ENCODE assay signal across 24 mouse cellular contexts in genomic region chr7:35732585-35733059, GRCm38 (mm10). TPM values are rescaled to one million over a fixed set of nuclear protein-coding genes. Genes with fewer than 3 reads are reported as not detected.
A peak's percentile ranks its signal among the peaks of the same experiment; 100 is the strongest.
DNase-seq lines count a peak whose midpoint lies in the region; ATAC-seq and TF ChIP-seq lines count a peak whose summit lies in the region.
"Had no signal": no experiment of that assay in that cellular context is flagged by ENCODE, and none has a peak within 500 bp of the region (broad histone marks: within the 10 kb centered on the region; RNA-seq: fewer than 3 reads in every experiment).

No protein-coding gene starts in this region.

- ATAC-seq in forebrain, embryonic 11.5 days (replicated peaks; ENCODE audit: low FRiP score), result peak; percentile 78
- peak; percentile 23; the same call in 1 of the 2 replicates for ATAC-seq in forebrain, postnatal 0 days
- ATAC-seq in midbrain, embryonic 16.5 days, result 0 out of 2 replicates have a peak, but pooled peaks have one; percentile 25
- no peak for ATAC-seq in kidney, embryonic 16.5 days (ENCODE audit: low FRiP score, low TSS enrichment)
- ATAC-seq: CD4-positive, CD25-positive, alpha-beta regulatory T cell, adult 4 months; liver, embryonic 12.5 days; Patski had no signal

- no peaks in the 10 kb centered on the region for H3K27me3 ChIP-seq in forebrain, embryonic 11.5 days (ENCODE audit: control insufficient read depth, insufficient read depth, low read length)
- no peaks in the 10 kb centered on the region for H3K27me3 ChIP-seq in forebrain, embryonic 10.5 days (ENCODE audit: poor library complexity, severe bottlenecking)
- H3K27me3 ChIP-seq in forebrain, postnatal 0 days (ENCODE audit: insufficient read depth, low read length), result no peaks in the 10 kb centered on the region
- H3K27me3 ChIP-seq in midbrain, embryonic 16.5 days (ENCODE audit: control insufficient read depth, insufficient read depth, low read depth, low read length), result no peaks in the 10 kb centered on the region
- H3K27me3 ChIP-seq in kidney, embryonic 16.5 days (ENCODE audit: insufficient read depth, low read length), result no peaks in the 10 kb centered on the region
- H3K27me3 ChIP-seq: heart, embryonic 13.5 days; limb, embryonic 12.5 days; liver, embryonic 12.5 days; megakaryocyte, embryonic 14.5 days; Patski; stomach, embryonic 15.5 days had no signal

- H3K36me3 ChIP-seq in forebrain, embryonic 11.5 days (ENCODE audit: control insufficient read depth, insufficient read depth, low read length), result no peaks in the 10 kb centered on the region; the same call in 1 of the 2 replicates
- H3K36me3 ChIP-seq in forebrain, embryonic 10.5 days (replicated peaks), result peaks cover 83% of the 10 kb centered on the region
- peaks cover 4% of the 10 kb centered on the region; the same call in 1 of the 2 replicates for H3K36me3 ChIP-seq in forebrain, postnatal 0 days (ENCODE audit: insufficient read depth)
- H3K36me3 ChIP-seq in midbrain, embryonic 16.5 days (ENCODE audit: control insufficient read depth, insufficient read depth, low read length), result peaks cover 11% of the 10 kb centered on the region; the same call in 1 of the 2 replicates
- H3K36me3 ChIP-seq in kidney, embryonic 16.5 days (ENCODE audit: insufficient read depth, low read length), result peaks cover 14% of the 10 kb centered on the region; the same call in 1 of the 2 replicates
- H3K36me3 ChIP-seq: stomach, embryonic 15.5 days had no signal

- no peak for TF ChIP-seq CTCF in brain, embryonic 14.5 days (IDR thresholded peaks at IDR 0.05; ENCODE audit: borderline replicate concordance, extremely low read depth, insufficient read depth, insufficient read length)
- TF ChIP-seq CTCF in forebrain, postnatal 0 days (IDR thresholded peaks at IDR 0.05; ENCODE audit: low read depth), result no peak

- DNase-seq in forebrain, embryonic 11.5 days (ENCODE audit: low spot score), result no peak
- DNase-seq in forebrain, embryonic 10.5 days (ENCODE audit: extremely low spot score, low spot score), result no peak
- DNase-seq in brain, embryonic 14.5 days (ENCODE audit: low read depth), result peak; percentile 91
- peak; percentile 36 for DNase-seq in forebrain, postnatal 0 days
- DNase-seq in embryo, embryonic 10 days (ENCODE audit: low spot score), result no peak
- DNase-seq in ovary, postnatal 36 days (ENCODE audit: low spot score), result no peak
- DNase-seq: adrenal gland, postnatal 10 days; cerebellum, adult 11 months; cerebellum, postnatal 25 days; kidney, adult 9 months; kidney, postnatal 36 days; lung, adult 2 months; spleen, adult 18-20 months; thymus, adult 2 months had no signal

- TF ChIP-seq POLR2A in brain, embryonic 14.5 days (IDR thresholded peaks at IDR 0.05; ENCODE audit: borderline replicate concordance, extremely low read depth, insufficient read depth, insufficient read length, poor library complexity, severe bottlenecking), result no peak

- peak overlapping the region; percentile 47 for H3K27ac ChIP-seq in forebrain, embryonic 11.5 days (ENCODE audit: low read depth, low read length)
- no peak overlapping the region for H3K27ac ChIP-seq in forebrain, embryonic 10.5 days
- H3K27ac ChIP-seq in forebrain, postnatal 0 days (ENCODE audit: low read depth, low read length), result no peak overlapping the region
- H3K27ac ChIP-seq in midbrain, embryonic 16.5 days (ENCODE audit: low read length), result no peak overlapping the region
- H3K27ac ChIP-seq in kidney, embryonic 16.5 days (ENCODE audit: low read length), result no peak overlapping the region
- H3K27ac ChIP-seq: heart, embryonic 13.5 days; limb, embryonic 12.5 days; liver, embryonic 12.5 days; stomach, embryonic 15.5 days had no signal

- whole genome bisulfite sequencing in forebrain, embryonic 11.5 days, result 59% methylated on average over 10 of the region's 10 CpGs
- 82% methylated on average over 10 of the region's 10 CpGs for WGBS in forebrain, embryonic 10.5 days
- WGBS in forebrain, postnatal 0 days, result 19% methylated on average over 10 of the region's 10 CpGs
- WGBS in midbrain, embryonic 16.5 days, result 69% methylated on average over 9 of the region's 10 CpGs
- 83% methylated on average over 10 of the region's 10 CpGs for WGBS in kidney, embryonic 16.5 days

- no peak overlapping the region for H3K9ac ChIP-seq in forebrain, embryonic 11.5 days (ENCODE audit: low read length)
- H3K9ac ChIP-seq in forebrain, postnatal 0 days, result no peak overlapping the region
- H3K9ac ChIP-seq in midbrain, embryonic 16.5 days (ENCODE audit: low read depth, low read length), result no peak overlapping the region
- H3K9ac ChIP-seq in kidney, embryonic 16.5 days (replicated peaks; ENCODE audit: low read length), result no peak overlapping the region
- H3K9ac ChIP-seq: heart, embryonic 13.5 days; limb, embryonic 12.5 days; liver, embryonic 12.5 days; stomach, embryonic 15.5 days had no signal

- H3K9me3 ChIP-seq in forebrain, embryonic 11.5 days (ENCODE audit: control insufficient read depth, low read length), result no peaks in the 10 kb centered on the region; the same call in 1 of the 2 replicates
- H3K9me3 ChIP-seq in forebrain, embryonic 10.5 days, result peaks cover 16% of the 10 kb centered on the region; the same call in 1 of the 2 replicates
- no peaks in the 10 kb centered on the region for H3K9me3 ChIP-seq in forebrain, postnatal 0 days (ENCODE audit: low read length)
- no peaks in the 10 kb centered on the region; the same call in 1 of the 2 replicates for H3K9me3 ChIP-seq in midbrain, embryonic 16.5 days (replicated peaks; ENCODE audit: control insufficient read depth, low read length, poor library complexity, severe bottlenecking)
- peaks cover 1% of the 10 kb centered on the region; the same call in 1 of the 2 replicates for H3K9me3 ChIP-seq in kidney, embryonic 16.5 days (ENCODE audit: low read length)
- H3K9me3 ChIP-seq: heart, embryonic 13.5 days; stomach, embryonic 15.5 days had no signal

- H3K4me1 ChIP-seq in forebrain, embryonic 11.5 days (replicated peaks; ENCODE audit: control insufficient read depth, insufficient read depth, low read length), result no peaks in the 10 kb centered on the region
- peaks cover 16% of the 10 kb centered on the region; the same call in 1 of the 2 replicates for H3K4me1 ChIP-seq in forebrain, embryonic 10.5 days
- H3K4me1 ChIP-seq in forebrain, postnatal 0 days (ENCODE audit: insufficient read depth), result 0 out of 2 replicates have a peak, but pooled peaks cover 2% of the 10 kb centered on the region
- no peaks in the 10 kb centered on the region; the same call in 1 of the 2 replicates for H3K4me1 ChIP-seq in midbrain, embryonic 16.5 days (ENCODE audit: control insufficient read depth, insufficient read depth, low read length)
- peaks cover 12% of the 10 kb centered on the region for H3K4me1 ChIP-seq in kidney, embryonic 16.5 days (ENCODE audit: insufficient read depth, low read length)
- H3K4me1 ChIP-seq: limb, embryonic 12.5 days; liver, embryonic 12.5 days; megakaryocyte, embryonic 14.5 days; stomach, embryonic 15.5 days had no signal

- no peak overlapping the region for H3K4me3 ChIP-seq in forebrain, embryonic 11.5 days (ENCODE audit: low read depth, low read length)
- no peak overlapping the region for H3K4me3 ChIP-seq in forebrain, embryonic 10.5 days
- no peak overlapping the region for H3K4me3 ChIP-seq in forebrain, postnatal 0 days (ENCODE audit: low read depth, low read length)
- H3K4me3 ChIP-seq in midbrain, embryonic 16.5 days (ENCODE audit: low read depth, low read length), result no peak overlapping the region
- no peak overlapping the region for H3K4me3 ChIP-seq in kidney, embryonic 16.5 days (ENCODE audit: low read length)
- H3K4me3 ChIP-seq: heart, embryonic 13.5 days; limb, embryonic 12.5 days; liver, embryonic 12.5 days; megakaryocyte, embryonic 14.5 days; myocyte; stomach, embryonic 15.5 days had no signal

- H3K4me2 ChIP-seq in forebrain, embryonic 11.5 days (ENCODE audit: low read depth, low read length, severe bottlenecking), result no peak overlapping the region
- no peak overlapping the region for H3K4me2 ChIP-seq in forebrain, postnatal 0 days (ENCODE audit: low read depth)
- no peak overlapping the region for H3K4me2 ChIP-seq in midbrain, embryonic 16.5 days (ENCODE audit: low read length)
- H3K4me2 ChIP-seq in kidney, embryonic 16.5 days (replicated peaks; ENCODE audit: low read depth, low read length), result no peak overlapping the region
- H3K4me2 ChIP-seq: heart, embryonic 13.5 days; limb, embryonic 12.5 days; liver, embryonic 12.5 days; stomach, embryonic 15.5 days had no signal

RNA-seq across cellular contexts. Expression of gene Dpy19l3, which starts 21.6 kb away (rescaled TPM):
- 36.7 and 43.9 TPM in 2 replicates for polyA plus RNA-seq in forebrain, embryonic 11.5 days (2014; fragmentation: Nextera tagmentation; extraction: Ambion mirVana)
- 30.5 and 31.5 TPM in 2 replicates for polyA plus RNA-seq in forebrain, embryonic 10.5 days (2016; fragmentation: Nextera tagmentation; extraction: Ambion mirVana)
- polyA plus RNA-seq in brain, embryonic 14.5 days (2012; rRNA removed), result 19.8 and 25.2 TPM in 2 replicates
- total RNA-seq in forebrain, postnatal 0 days (2014; rRNA removed), result 33.4 and 38.8 TPM in 2 replicates
- 26.1 and 38.8 TPM in 2 replicates for polyA plus RNA-seq in forebrain, postnatal 0 days (2015; fragmentation: Nextera tagmentation; extraction: Ambion mirVana)
- polyA plus RNA-seq in midbrain, embryonic 16.5 days (2015; fragmentation: Nextera tagmentation; extraction: Ambion mirVana), result 42.4 and 44.6 TPM in 2 replicates
- 26.9 and 27.5 TPM in 2 replicates for polyA plus RNA-seq in kidney, embryonic 16.5 days (2015; fragmentation: Nextera tagmentation; extraction: Ambion mirVana)

Comparison
In these comparisons a context has a peak if more than half of its experiments do, and no peak if none do; other contexts are left out.
1. DNase-seq: peak in brain, embryonic 14.5 days (single experiment) and forebrain, postnatal 0 days (single experiment); none in forebrain, embryonic 11.5 days (single experiment), forebrain, embryonic 10.5 days (single experiment), embryo, embryonic 10 days (single experiment) and ovary, postnatal 36 days (single experiment).